Mouse (Mus musculus): Measurements from ENCODE around the gene Olfr860. TPM values are rescaled to one million over a fixed set of nuclear protein-coding genes. Genes with fewer than 3 reads are reported as not detected.
"Not testable (repeated sequence)": the region's sequence is repeated elsewhere in the genome, so short reads cannot be mapped to it uniquely, and the experiment has no call there.

The Olfr860 gene
- total RNA-seq (2014; fragmentation: Nextera tagmentation) (not detected in 2 replicates), total RNA-seq (2017) (not detected in 2 replicates)

- no peak for ATAC-seq (replicated peaks; ENCODE audit: low FRiP score, low TSS enrichment, poor library complexity, severe bottlenecking)
Measured at GRCm38 (mm10) chr9:19849647-19850046, at the start of gene Olfr860. Gene Olfr860 (minus strand): TSS chr9:19849747.

DNA sequence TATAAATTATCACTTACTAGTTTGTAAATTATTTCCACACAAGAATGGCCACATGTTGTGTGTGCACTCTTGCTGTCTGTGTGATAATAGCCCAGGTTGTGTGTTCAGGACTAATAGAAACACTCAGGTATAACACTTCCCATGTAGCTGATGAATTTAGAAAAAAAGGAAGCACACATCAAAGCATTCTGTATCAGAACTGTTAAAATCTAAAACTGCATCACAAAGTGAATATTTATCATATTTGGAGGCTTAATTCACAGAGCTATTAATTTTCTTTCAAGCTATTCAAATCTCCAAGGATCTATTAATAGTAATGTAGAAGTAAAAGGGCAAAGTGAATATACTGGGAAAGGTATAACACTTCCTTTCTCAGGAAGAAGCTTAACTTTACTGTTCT, 38.4 kb upstream of the Olfr860 start, which contains the start of gene Olfr862:
Gene Olfr862, minus strand, starts transcription at position 101 of the 400 bp plus-strand sequence.
- no peak for ATAC-seq (replicated peaks; ENCODE audit: low FRiP score, low TSS enrichment, poor library complexity, severe bottlenecking)

- not testable (repeated sequence) for ATAC-seq (replicated peaks; ENCODE audit: low FRiP score, low TSS enrichment, poor library complexity, severe bottlenecking)
Measured at GRCm38 (mm10) chr9:19804606-19805005, 44.9 kb downstream of the Olfr860 start, which contains the start of gene Olfr859. Gene Olfr859 (plus strand): TSS chr9:19804906.

GRCm38 (mm10) chr9:19803000-19803399, 46.5 kb downstream of the Olfr860 start:
- ATAC-seq (replicated peaks; ENCODE audit: low FRiP score, low TSS enrichment, poor library complexity, severe bottlenecking): no peak

Other genes with a start within 250 kb of the Olfr860 start
- gene Zfp317, start 227.6 kb downstream of the Olfr860 start, total RNA-seq (2014; fragmentation: Nextera tagmentation): 31.6 and 34.7 TPM in 2 replicates
- 25.7 and 34.5 TPM in 2 replicates for gene Zfp317, start 227.6 kb downstream of the Olfr860 start, total RNA-seq (2017)
- not detected in 2 replicates for gene Olfr857, start 140.3 kb downstream of the Olfr860 start, total RNA-seq (2014; fragmentation: Nextera tagmentation)
- not detected in 2 replicates for gene Olfr857, start 140.3 kb downstream of the Olfr860 start, total RNA-seq (2017)
- gene Olfr58, start 69.5 kb downstream of the Olfr860 start, total RNA-seq (2014; fragmentation: Nextera tagmentation): not detected in 2 replicates
- not detected in 2 replicates for gene Olfr58, start 69.5 kb downstream of the Olfr860 start, total RNA-seq (2017)
- gene Olfr859, start 44.8 kb downstream of the Olfr860 start, total RNA-seq (2014; fragmentation: Nextera tagmentation): not detected in 2 replicates
- not detected in 2 replicates for gene Olfr859, start 44.8 kb downstream of the Olfr860 start, total RNA-seq (2017)
- not detected in 2 replicates for gene Olfr862, start 38.3 kb upstream of the Olfr860 start, total RNA-seq (2014; fragmentation: Nextera tagmentation)
- not detected in 2 replicates for gene Olfr862, start 38.3 kb upstream of the Olfr860 start, total RNA-seq (2017)
- not detected in 2 replicates for gene Olfr77, start 67.1 kb upstream of the Olfr860 start, total RNA-seq (2014; fragmentation: Nextera tagmentation)
- 0.15 and 0.42 TPM in 2 replicates for gene Olfr77, start 67.1 kb upstream of the Olfr860 start, total RNA-seq (2017)
- not detected in 2 replicates for gene Olfr866, start 178.3 kb upstream of the Olfr860 start, total RNA-seq (2014; fragmentation: Nextera tagmentation)
- gene Olfr866, start 178.3 kb upstream of the Olfr860 start, total RNA-seq (2017): not detected in 2 replicates
- not detected in 2 replicates for gene Olfr867, start 207.8 kb upstream of the Olfr860 start, total RNA-seq (2014; fragmentation: Nextera tagmentation)
- not detected in 2 replicates for gene Olfr867, start 207.8 kb upstream of the Olfr860 start, total RNA-seq (2017)
- not detected in 2 replicates for gene Olfr868, start 248.9 kb upstream of the Olfr860 start, total RNA-seq (2014; fragmentation: Nextera tagmentation)
- gene Olfr868, start 248.9 kb upstream of the Olfr860 start, total RNA-seq (2017): not detected in 2 replicates